Mouse (Mus musculus): ENCODE data around the gene Ehbp1. TPM values are rescaled to one million over a fixed set of nuclear protein-coding genes. Genes with fewer than 3 reads are reported as not detected.

Gene Ehbp1
- polyA plus RNA-seq, 1 experiment: not detected

- no peak for TF ChIP-seq CTCF (IDR thresholded peaks at IDR 0.05; ENCODE audit: insufficient read depth, low read depth, low read length)
- TF ChIP-seq POLR2A (IDR thresholded peaks at IDR 0.05; ENCODE audit: insufficient read depth, low read depth, low read length): no peak
These were observed 342.4 kb downstream of the Ehbp1 start for GRCm38 (mm10) chr11:21999396-22000315.

GRCm38 (mm10) chr11:21998141-21999047 is 343.7 kb downstream of the Ehbp1 start:
- Histone ChIP-seq H3K4me3 (ENCODE audit: insufficient read depth, low read depth, low read length) (no peak overlapping the region), H3K4me1 (ENCODE audit: control insufficient read depth, insufficient read depth, low read length) (peaks cover 31% of the 10 kb centered on the region), H3K27ac (ENCODE audit: insufficient read depth, low read depth, low read length) (no peak overlapping the region)
- no peak for TF ChIP-seq POLR2A (IDR thresholded peaks at IDR 0.05; ENCODE audit: insufficient read depth, low read depth, low read length)
- TF ChIP-seq CTCF (IDR thresholded peaks at IDR 0.05; ENCODE audit: insufficient read depth, low read depth, low read length): no peak
- 36% methylated on average over 32 of the region's 32 CpGs for WGBS

More at GRCm38 (mm10) chr11:21999396-22000315, 342.4 kb downstream of the Ehbp1 start:
- Histone ChIP-seq H3K4me3 (ENCODE audit: insufficient read depth, low read depth, low read length) (0 out of 2 replicates have a peak overlapping the region, but pooled peaks have one; percentile 20), H3K4me1 (ENCODE audit: control insufficient read depth, insufficient read depth, low read length) (peaks cover 35% of the 10 kb centered on the region), H3K27ac (ENCODE audit: insufficient read depth, low read depth, low read length) (no peak overlapping the region)
- 47% methylated on average over 31 of the region's 31 CpGs for WGBS

- no peak overlapping the region for H3K27ac ChIP-seq (ENCODE audit: insufficient read depth, low read depth, low read length)
- no peak overlapping the region for H3K4me3 ChIP-seq (ENCODE audit: insufficient read depth, low read depth, low read length)
- peaks cover 26% of the 10 kb centered on the region for H3K4me1 ChIP-seq (ENCODE audit: control insufficient read depth, insufficient read depth, low read length)
- TF ChIP-seq POLR2A (IDR thresholded peaks at IDR 0.05; ENCODE audit: insufficient read depth, low read depth, low read length) (no peak), CTCF (IDR thresholded peaks at IDR 0.05; ENCODE audit: insufficient read depth, low read depth, low read length) (no peak)
- WGBS: 20% methylated on average over 20 of the region's 20 CpGs
These were observed 344.4 kb downstream of the Ehbp1 start for GRCm38 (mm10) chr11:21997561-21998140.

GRCm38 (mm10) chr11:21996661-21997560 is 345.2 kb downstream of the Ehbp1 start:
- WGBS: 4% methylated on average over 63 of the region's 63 CpGs
- peak overlapping the region; percentile 12; the same call in 1 of the 2 replicates for H3K4me3 ChIP-seq (ENCODE audit: insufficient read depth, low read depth, low read length)
- H3K27ac ChIP-seq (ENCODE audit: insufficient read depth, low read depth, low read length): no peak overlapping the region
- H3K4me1 ChIP-seq (ENCODE audit: control insufficient read depth, insufficient read depth, low read length): peaks cover 22% of the 10 kb centered on the region
- TF ChIP-seq CTCF (IDR thresholded peaks at IDR 0.05; ENCODE audit: insufficient read depth, low read depth, low read length) (no peak), POLR2A (IDR thresholded peaks at IDR 0.05; ENCODE audit: insufficient read depth, low read depth, low read length) (no peak)

GRCm38 (mm10) chr11:21996325-21996647 is 345.8 kb downstream of the Ehbp1 start:
- Histone ChIP-seq H3K4me3 (ENCODE audit: insufficient read depth, low read depth, low read length) (no peak overlapping the region), H3K27ac (ENCODE audit: insufficient read depth, low read depth, low read length) (no peak overlapping the region), H3K4me1 (ENCODE audit: control insufficient read depth, insufficient read depth, low read length) (peaks cover 17% of the 10 kb centered on the region)
- no peak for TF ChIP-seq CTCF (IDR thresholded peaks at IDR 0.05; ENCODE audit: insufficient read depth, low read depth, low read length)
- TF ChIP-seq POLR2A (IDR thresholded peaks at IDR 0.05; ENCODE audit: insufficient read depth, low read depth, low read length): no peak
- WGBS: 24% methylated on average over 13 of the region's 13 CpGs

- Histone ChIP-seq H3K4me3 (ENCODE audit: insufficient read depth, low read depth, low read length) (no peak overlapping the region), H3K4me1 (ENCODE audit: control insufficient read depth, insufficient read depth, low read length) (peaks cover 12% of the 10 kb centered on the region), H3K27ac (ENCODE audit: insufficient read depth, low read depth, low read length) (no peak overlapping the region)
- TF ChIP-seq POLR2A (IDR thresholded peaks at IDR 0.05; ENCODE audit: insufficient read depth, low read depth, low read length) (no peak), CTCF (IDR thresholded peaks at IDR 0.05; ENCODE audit: insufficient read depth, low read depth, low read length) (no peak)
- WGBS: 41% methylated on average over 27 of the region's 27 CpGs
These were observed 346.4 kb downstream of the Ehbp1 start for GRCm38 (mm10) chr11:21995534-21996324.

All from olfactory bulb, adult 2 months (tissue).